Mouse (Mus musculus) T-helper 1 cell (primary cell): ENCODE data around the gene Cux2.

ENCODE experiments used
- in situ Hi-C: fragments of 300-600 bp; cut with MboI, MseI; formaldehyde crosslinking; loops from one replicate; pipeline ENCODE4 v1.15.1; 2025; ENCODE audit warnings: high pct_unique_total_duplicates

The Cux2 gene

DNA sequence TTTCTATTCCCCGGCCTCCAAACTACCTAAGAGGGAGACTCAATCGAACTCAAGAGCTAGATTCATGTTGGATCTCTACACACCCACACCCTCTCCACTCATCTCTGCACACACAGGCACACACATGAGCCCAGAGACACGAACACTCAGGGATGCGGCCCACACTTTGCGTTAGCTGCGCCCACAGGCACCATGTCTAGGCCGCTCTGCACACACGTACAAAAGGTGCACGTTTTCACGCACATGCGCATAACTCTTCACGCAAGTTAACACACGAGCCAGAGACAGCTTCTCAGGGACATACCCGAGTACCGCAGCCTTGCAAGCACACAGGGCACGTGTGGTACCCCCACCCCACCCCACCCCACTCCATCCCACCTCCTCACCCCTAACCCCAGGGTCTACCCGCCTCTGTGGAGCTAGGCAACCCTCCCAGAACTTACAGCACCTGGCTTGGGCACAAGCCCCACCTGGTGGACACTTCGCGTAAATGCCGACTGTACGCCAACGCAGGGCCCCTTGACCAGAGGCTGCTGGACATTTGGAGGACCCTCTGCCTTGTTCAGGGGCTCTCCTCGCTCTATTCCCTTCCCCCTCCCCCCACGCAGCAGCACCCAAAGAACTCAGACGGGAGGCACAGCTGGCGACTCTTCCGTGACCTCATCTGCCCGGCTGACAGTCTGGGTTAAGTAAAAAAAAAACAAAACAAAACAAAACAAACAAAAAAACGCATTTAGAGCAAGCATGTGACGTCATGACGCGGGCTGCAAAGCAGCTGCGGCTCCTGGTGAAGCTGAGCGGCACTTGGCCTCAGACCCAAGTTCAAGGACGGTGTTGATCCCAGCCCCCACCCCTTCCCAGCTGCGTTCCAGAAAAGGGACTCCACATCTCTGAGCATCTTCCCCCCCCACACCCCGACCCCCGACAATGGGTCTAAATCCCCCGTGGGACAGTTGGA, 9.4 kb upstream of the Cux2 start:
- in situ Hi-C loops: loop anchor here (5.0 kb wide), 1 partner anchor 112 kb away; no protein-coding TSS in a partner anchor

- in situ Hi-C loops: no loop called here
Observed at GRCm38 (mm10) chr5:122057622-122058021, 7.7 kb upstream of the Cux2 start.

GRCm38 (mm10) chr5:122056557-122056956, 6.7 kb upstream of the Cux2 start:
- in situ Hi-C loops: no loop called here

GRCm38 (mm10) chr5:122054130-122054843, 4.4 kb upstream of the Cux2 start:
- in situ Hi-C loops: no loop called here

GRCm38 (mm10) chr5:122053587-122053986, 3.7 kb upstream of the Cux2 start:
- in situ Hi-C loops: no loop called here

GRCm38 (mm10) chr5:122050832-122051105, 867 bp upstream of the Cux2 start:
- in situ Hi-C loops: no loop called here

- in situ Hi-C loops: no loop called here
Observed at GRCm38 (mm10) chr5:122049664-122050016, 262 bp downstream of the Cux2 start.

DNA sequence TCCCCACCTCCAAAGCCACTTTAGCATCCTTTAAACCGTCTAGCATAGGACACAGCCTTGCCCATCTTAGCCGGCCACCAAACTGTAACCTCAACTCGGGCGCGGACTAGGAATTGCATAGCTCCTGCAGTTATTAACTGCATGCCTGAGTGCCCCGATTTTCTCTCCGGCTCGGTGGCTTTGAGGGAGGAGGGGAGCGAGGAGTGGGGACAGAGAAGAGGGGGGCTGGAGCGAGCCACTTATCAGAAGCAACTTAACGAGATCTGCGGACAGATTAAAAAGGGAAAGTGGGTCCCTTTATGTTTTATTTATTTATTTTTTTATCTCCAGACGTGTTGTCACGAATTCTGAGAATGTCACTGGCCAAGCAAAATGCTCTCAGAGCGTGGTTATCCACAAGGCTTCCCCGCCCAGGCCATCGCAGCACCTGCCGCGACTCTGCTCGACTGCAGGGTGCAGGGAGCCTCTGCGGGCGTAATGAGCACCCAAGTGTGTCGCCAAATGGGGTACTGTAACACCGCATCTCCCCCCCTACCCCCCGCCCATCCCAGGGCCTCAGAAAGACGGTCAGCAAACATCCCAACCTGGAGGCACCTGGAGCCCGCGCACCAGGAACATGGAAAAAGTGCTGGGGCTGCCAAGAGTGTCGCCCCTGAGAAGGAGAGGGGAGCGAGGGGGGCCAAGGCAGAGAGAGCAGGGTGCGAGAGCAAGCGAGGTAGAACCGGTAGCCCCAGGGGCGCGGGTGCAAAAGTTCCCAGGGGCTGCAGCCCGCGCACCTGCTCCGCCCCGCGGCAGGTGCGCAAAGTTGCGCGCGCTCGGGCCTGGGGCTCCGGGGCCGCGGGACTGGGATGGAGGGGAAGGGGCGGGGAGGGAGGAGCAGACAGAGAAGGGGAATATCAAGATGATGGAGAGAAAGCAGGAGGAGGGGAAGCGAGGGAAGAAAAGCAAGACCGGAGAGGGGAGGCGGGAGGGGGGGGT, 927 bp downstream of the Cux2 start:
- in situ Hi-C loops: no loop called here

GRCm38 (mm10) chr5:122048252-122048651, 1.6 kb downstream of the Cux2 start:
- in situ Hi-C loops: no loop called here

- in situ Hi-C loops: no loop called here
Observed at GRCm38 (mm10) chr5:122047791-122048190, 2.1 kb downstream of the Cux2 start.

GRCm38 (mm10) chr5:122043567-122043966, 6.3 kb downstream of the Cux2 start:
- in situ Hi-C loops: no loop called here

- in situ Hi-C loops: no loop called here
Observed at GRCm38 (mm10) chr5:122035278-122035677, 14.6 kb downstream of the Cux2 start.

GRCm38 (mm10) chr5:122033167-122033478, 16.8 kb downstream of the Cux2 start:
- in situ Hi-C loops: no loop called here

DNA sequence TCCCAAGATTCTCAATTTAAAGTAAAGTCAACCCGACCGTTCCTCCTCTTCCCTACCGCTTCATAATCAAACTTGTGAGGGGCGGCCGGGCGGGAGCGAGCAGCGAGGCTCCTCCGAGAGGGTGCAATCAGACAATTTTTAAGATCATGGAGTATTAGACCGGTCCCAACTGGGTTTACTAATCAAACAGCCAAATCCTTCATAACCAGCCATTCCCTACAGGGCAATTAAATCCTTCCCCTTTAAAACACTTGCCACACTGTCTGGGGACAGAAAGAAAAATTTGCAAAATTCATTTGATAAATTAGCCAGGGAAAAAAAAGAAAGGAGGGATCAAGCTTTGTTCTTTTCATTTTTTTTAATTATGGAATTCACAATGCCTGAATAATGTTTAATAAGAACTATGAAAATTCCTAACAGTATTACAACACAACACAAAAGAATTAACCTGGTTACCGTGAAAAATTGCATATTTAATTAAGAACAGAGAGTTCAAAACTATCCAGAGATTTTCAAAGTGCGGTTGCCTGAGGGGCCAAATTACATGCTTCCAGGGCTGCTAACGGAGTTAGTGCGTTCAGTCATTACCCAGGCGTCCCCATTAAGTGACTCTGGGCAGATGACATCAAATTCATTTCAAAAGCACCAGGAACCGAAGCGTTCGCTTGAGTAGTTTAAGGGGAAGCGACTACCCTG, 17.3 kb downstream of the Cux2 start:
- in situ Hi-C loops: no loop called here

DNA sequence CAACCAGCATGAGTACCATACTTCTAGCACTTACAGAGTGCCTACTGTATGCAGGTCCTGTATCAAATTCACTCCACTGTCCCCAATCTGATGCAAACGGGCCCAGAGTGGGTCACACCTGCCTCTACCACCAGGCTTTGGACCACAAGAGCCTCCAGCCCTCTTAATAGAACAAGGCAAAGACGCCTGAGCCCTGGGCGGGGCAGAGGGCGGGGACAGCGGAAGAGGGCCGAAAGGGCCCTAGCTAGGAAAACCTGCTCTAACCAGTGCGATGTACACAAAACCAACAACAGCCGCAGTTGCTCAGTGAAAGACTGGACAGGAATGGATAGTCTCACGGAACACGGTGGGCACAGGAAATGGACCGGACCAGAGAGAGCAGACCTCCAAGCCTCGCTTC, 18.8 kb downstream of the Cux2 start:
- in situ Hi-C loops: no loop called here

- in situ Hi-C loops: no loop called here
Observed at GRCm38 (mm10) chr5:122030640-122031039, 19.3 kb downstream of the Cux2 start.

GRCm38 (mm10) chr5:122026771-122027170, 23.1 kb downstream of the Cux2 start:
- in situ Hi-C loops: loop anchor here (10.0 kb wide), 1 partner anchor 1982 kb away; no protein-coding TSS in a partner anchor

- in situ Hi-C loops: loop anchor here (10.0 kb wide), 1 partner anchor 1981 kb away; no protein-coding TSS in a partner anchor
Observed at GRCm38 (mm10) chr5:122026284-122026683, 23.6 kb downstream of the Cux2 start.

DNA sequence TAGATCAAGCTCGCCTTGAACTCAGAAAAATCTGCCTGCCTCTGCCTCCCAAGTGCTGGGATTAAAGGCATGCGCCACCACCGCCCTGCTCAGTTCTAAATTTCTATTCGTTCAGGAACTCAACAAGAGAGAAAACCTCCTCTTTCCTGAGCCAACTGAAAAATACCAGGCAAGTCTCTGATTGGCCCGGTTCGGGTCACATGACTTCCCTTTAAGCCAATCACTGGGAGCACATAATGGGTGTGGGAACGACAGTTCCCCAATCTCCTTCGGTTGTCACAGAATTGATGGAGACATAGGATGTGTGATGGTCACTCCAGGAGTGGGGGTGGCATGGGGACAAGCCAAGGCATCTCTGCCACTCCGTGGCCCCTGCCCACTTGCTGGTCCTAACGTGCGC, 24.8 kb downstream of the Cux2 start:
- in situ Hi-C loops: loop anchor here (10.0 kb wide), 1 partner anchor 1980 kb away; no protein-coding TSS in a partner anchor

DNA sequence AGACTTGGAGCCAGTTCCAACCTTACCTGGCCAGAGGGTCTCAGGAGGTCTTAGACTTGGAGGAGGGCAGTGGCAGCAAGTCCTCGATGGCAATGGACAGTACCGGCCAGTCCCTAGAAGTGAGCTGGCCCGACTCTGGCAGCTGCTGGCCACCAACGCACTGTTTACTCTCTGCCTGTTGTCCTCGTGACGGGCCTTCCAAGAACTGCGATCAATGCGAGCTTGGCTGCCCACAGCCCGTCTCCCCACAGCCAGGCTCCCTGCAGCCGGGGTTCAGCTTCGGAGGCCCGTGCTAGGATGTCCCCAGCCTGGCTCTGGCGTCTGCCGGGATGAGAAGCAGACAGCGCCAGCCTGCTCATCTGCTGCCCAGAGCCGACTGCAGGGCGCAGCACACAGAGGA, 30.6 kb downstream of the Cux2 start:
- in situ Hi-C loops: no loop called here

DNA sequence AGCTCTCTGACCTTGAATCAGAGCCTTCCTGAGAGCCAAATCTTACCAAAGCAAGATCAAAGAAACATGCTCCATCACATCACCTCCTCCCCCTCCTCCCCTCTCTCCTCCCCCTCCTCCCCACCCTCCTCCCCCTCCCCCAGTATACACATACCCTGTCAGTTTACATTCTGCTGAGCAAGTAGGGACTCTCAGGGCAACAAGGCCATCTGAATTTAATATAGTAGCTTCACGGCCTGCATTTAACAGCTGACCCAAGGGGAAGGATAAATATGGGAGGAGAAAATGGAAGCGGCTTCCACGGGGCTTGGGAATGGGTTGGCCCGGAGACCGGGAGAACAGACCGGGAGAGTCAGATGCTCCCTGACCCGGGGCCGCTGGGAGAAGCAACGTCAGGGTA, 32.1 kb downstream of the Cux2 start:
- in situ Hi-C loops: no loop called here
